Mouse (Mus musculus) midbrain, embryonic 15.5 days (tissue): ENCODE data around the gene Cars. TPM values are rescaled to one million over a fixed set of nuclear protein-coding genes. Genes with fewer than 3 reads are reported as not detected.

Source experiments
- ATAC-seq: fragments of 200-750 bp; cut with Nextera tagmentation; replicated peaks from 2 replicates; pipeline ENCODE4 v1.8.0; 2017; ENCODE audit warnings: moderate TSS enrichment
- H3K27ac ChIP-seq: fragments of 300-500 bp; sonication (generic); 2 replicates; pipeline ENCODE4 v1.5.1; 2015; ENCODE audit warnings: mild to moderate bottlenecking, inconsistent platforms
- H3K27me3 ChIP-seq: fragments of 300-500 bp; sonication (generic); replicated peaks from 2 replicates; pipeline ENCODE4 v1.6.1; 2015; ENCODE audit warnings: inconsistent platforms
- H3K36me3 ChIP-seq: fragments of 300-500 bp; sonication (generic); replicated peaks from 2 replicates; pipeline ENCODE4 v1.6.1; 2015; ENCODE audit warnings: inconsistent platforms
- H3K4me1 ChIP-seq: fragments of 300-500 bp; sonication (generic); 2 replicates; pipeline ENCODE4 v1.6.1; 2015; ENCODE audit warnings: inconsistent platforms
- H3K4me2 ChIP-seq: fragments of 300-500 bp; sonication (generic); 2 replicates; pipeline ENCODE4 v1.6.1; 2015; ENCODE audit warnings: inconsistent platforms, mild to moderate bottlenecking, moderate library complexity
- H3K4me3 ChIP-seq: fragments of 300-500 bp; sonication (generic); 2 replicates; pipeline ENCODE4 v1.5.1; 2015; ENCODE audit warnings: mild to moderate bottlenecking, inconsistent platforms
- H3K9ac ChIP-seq: fragments of 300-500 bp; sonication (generic); 2 replicates; pipeline ENCODE4 v1.6.1; 2015; ENCODE audit warnings: mild to moderate bottlenecking, inconsistent platforms
- H3K9me3 ChIP-seq: fragments of 300-500 bp; sonication (generic); 2 replicates; pipeline ENCODE4 v1.6.1; 2016; ENCODE audit warnings: inconsistent platforms
- WGBS: fragments of 180-500 bp; shearing (Covaris S2); methylation state at CpG from one replicate; pipeline ENCODE4 v1.1.7; 2015; ENCODE audit warnings: mixed read lengths; 5-methylcytosine and 5-hydroxymethylcytosine counted together
- polyA plus RNA-seq: library from polyadenylated mRNA; unstranded; fragments of >200 nt; fragmentation: Nextera tagmentation; extraction: Ambion mirVana; gene quantifications from 2 replicates; pipeline ENCODE4 v1.2.1, GENCODE M21; 2015

Gene Cars
- polyA plus RNA-seq, 1 experiment from 2014 or later = 74.1 TPM

DNA sequence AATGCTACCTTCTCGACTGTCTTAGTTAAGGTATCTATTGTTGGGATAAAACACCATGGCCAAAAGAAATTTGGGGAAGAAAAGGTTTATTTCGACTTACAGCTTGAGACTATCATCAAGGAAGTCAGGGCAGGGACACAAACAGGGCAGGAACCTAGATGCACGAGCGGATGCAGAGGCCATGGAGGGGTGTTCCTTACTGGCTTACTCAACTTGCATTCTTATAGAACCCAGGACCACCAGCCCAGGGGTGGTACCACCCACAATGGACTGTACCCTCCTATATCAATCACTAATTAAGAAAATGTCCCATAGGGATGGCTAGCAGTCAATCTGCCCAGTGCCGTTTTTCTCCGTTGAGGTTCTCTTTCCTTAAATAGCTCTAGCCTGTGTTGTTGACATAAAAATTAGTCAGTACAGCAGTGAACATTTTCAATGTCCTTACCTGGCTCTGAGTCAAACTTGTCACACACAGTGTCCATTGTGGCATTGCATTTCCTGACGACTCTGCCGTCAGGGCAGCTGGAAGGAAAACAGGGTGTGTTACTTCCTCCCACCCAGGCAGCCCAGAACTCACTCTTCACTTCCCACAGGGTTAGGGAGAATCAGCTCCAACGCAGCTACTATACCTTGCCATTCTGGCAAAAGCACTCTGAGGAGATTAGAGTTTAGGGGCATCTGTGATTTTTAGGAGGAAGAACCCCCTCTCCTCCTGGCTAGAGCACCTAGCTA is 14.7 kb upstream of the Cars start:
- no peaks in the 10 kb centered on the region for H3K4me1 ChIP-seq
- H3K9ac ChIP-seq = no peak overlapping the region
- H3K36me3 ChIP-seq = no peaks in the 10 kb centered on the region
- no peak for ATAC-seq
- no peak overlapping the region for H3K4me2 ChIP-seq
- H3K27ac ChIP-seq = no peak overlapping the region
- 68% methylated on average over 9 of the region's 9 CpGs for WGBS
- no peaks in the 10 kb centered on the region for H3K9me3 ChIP-seq
- H3K27me3 ChIP-seq = no peaks in the 10 kb centered on the region
- no peak overlapping the region for H3K4me3 ChIP-seq

DNA sequence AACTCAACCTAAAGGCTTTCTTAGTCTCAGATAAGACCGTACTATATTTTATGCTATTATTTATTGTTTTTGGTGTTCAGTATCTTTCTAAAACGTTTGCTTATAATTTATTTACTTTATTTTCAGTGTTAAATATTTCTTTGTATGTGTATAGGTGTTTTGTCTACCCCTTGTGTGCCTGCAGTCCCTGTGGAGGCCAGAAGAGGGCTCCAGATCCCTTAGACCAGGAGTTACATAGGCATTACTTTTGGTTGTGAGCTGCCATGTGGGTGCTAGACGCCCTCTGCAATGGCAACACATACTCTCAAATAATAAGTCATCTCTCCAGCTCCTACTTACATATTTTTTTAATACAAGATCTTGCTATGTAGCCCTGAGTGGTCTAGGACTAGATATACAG is 12.3 kb upstream of the Cars start:
- H3K9ac ChIP-seq = no peak overlapping the region
- H3K27me3 ChIP-seq = no peaks in the 10 kb centered on the region
- no peaks in the 10 kb centered on the region for H3K36me3 ChIP-seq
- no peak overlapping the region for H3K27ac ChIP-seq
- WGBS = 58% methylated on average over 3 of the region's 3 CpGs
- H3K4me2 ChIP-seq = no peak overlapping the region
- H3K9me3 ChIP-seq = no peaks in the 10 kb centered on the region
- H3K4me1 ChIP-seq = no peaks in the 10 kb centered on the region
- no peak overlapping the region for H3K4me3 ChIP-seq
- no peak for ATAC-seq

DNA sequence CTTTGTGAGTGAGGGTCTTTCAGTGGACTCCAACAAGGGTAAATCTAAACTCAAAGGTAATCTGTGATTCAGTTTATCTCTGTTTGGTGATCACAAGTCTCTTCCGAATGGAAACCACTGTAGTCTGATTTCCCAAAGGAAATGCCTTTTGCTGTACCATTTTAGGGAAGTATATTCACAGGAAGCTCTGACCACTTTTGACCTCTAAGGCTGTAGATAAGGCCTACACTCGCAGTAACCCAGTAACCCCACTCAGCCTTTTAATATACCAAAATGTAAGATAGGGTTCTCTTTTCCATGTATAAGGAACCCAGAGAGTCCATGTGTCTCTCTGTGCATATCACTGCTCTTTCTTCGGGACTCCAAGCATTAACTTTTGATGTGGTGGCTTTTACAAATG is 5.4 kb upstream of the Cars start:
- Histone ChIP-seq H3K9me3 (no peaks in the 10 kb centered on the region), H3K4me1 (peaks cover 5% of the 10 kb centered on the region; the same call in 1 of the 2 replicates), H3K4me3 (no peak overlapping the region), H3K27me3 (no peaks in the 10 kb centered on the region), H3K4me2 (no peak overlapping the region), H3K9ac (no peak overlapping the region), H3K36me3 (no peaks in the 10 kb centered on the region), H3K27ac (no peak overlapping the region)
- no peak for ATAC-seq
- WGBS = 90% methylated on average over 3 of the region's 3 CpGs

DNA sequence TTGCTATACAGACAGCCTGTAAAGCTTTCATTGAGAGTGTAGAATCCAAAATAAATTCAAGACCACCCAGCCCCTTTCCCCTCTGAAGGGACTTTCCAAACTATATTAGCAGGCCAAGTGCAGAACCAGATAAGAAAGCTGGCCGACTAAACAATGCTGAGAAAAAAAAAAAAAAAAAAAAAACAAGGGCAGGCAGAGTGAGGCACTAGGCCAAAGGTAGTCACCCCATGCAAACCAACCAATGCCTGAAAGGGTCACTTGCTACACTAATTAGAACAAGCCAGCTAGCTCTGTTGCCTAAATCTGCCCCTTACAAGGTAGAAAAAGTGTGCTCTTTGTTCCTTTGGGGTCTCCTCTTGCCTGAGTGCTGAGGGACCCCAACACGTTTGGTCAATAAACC is 5.0 kb upstream of the Cars start:
- WGBS = 85% methylated on average over 2 of the region's 2 CpGs
- no peak overlapping the region for H3K4me3 ChIP-seq
- no peaks in the 10 kb centered on the region for H3K9me3 ChIP-seq
- no peaks in the 10 kb centered on the region for H3K27me3 ChIP-seq
- H3K27ac ChIP-seq = no peak overlapping the region
- H3K9ac ChIP-seq = no peak overlapping the region
- no peak overlapping the region for H3K4me2 ChIP-seq
- H3K36me3 ChIP-seq = no peaks in the 10 kb centered on the region
- H3K4me1 ChIP-seq = peaks cover 6% of the 10 kb centered on the region; the same call in 1 of the 2 replicates
- ATAC-seq = no peak

DNA sequence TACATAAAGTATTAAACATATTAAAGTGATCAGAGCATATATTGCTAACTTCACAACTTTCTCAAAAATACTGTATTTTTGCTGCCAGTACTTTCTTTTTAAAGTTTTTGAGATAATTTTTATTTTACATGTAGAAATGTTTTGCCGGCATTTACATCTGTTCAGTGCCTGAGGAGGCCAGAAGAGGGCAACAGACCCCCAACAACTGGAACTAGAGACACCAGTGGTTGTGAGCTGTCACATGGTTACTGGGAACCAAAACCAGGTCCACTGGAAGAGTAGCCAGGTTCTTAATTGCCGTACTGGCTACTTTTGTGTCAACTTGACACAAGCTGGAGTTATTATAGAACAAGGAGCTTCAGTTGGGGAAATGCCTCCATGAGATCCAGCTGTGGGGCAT is 1.8 kb upstream of the Cars start:
- WGBS = 80% methylated on average over 2 of the region's 2 CpGs
- no peak overlapping the region for H3K4me2 ChIP-seq
- peaks cover 21% of the 10 kb centered on the region for H3K4me1 ChIP-seq
- no peaks in the 10 kb centered on the region for H3K9me3 ChIP-seq
- H3K27ac ChIP-seq = no peak overlapping the region
- ATAC-seq = no peak
- H3K36me3 ChIP-seq = no peaks in the 10 kb centered on the region
- H3K27me3 ChIP-seq = no peaks in the 10 kb centered on the region
- no peak overlapping the region for H3K9ac ChIP-seq
- H3K4me3 ChIP-seq = no peak overlapping the region

DNA sequence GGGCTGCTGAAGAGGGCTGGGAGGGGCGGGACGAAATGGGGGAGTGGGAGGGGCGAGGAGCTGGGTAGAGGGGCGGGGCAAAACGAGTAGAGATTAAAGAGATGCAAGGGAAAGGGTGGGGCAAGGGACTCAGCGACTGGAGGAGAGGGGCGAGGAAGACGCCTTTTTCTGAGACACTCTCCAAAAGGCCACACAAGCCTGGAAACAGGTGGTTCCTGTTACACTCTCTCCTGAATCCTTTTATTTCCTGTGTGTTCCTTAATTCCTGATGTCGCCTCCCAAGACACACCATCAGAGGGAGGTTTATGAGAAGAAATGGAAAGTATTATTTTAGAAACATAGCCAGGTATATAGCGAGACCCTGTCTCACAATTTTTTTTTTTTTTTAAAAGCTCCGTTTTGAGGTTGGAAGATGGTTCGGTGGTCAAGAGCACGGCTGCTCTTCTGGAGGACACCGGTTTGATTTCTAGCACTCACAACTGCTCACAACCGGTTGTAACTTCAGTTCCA is 396 bp upstream of the Cars start:
- ATAC-seq = peak; percentile 0; the same call in 1 of the 2 replicates
- Histone ChIP-seq H3K27ac (peak overlapping the region; percentile 80), H3K27me3 (no peaks in the 10 kb centered on the region), H3K9ac (no peak overlapping the region; the same call in 1 of the 2 replicates), H3K36me3 (no peaks in the 10 kb centered on the region; the same call in 1 of the 2 replicates), H3K4me1 (peaks cover 21% of the 10 kb centered on the region), H3K4me3 (peak overlapping the region; percentile 95), H3K4me2 (peak overlapping the region; percentile 96), H3K9me3 (no peaks in the 10 kb centered on the region)
- WGBS = 7% methylated on average over 15 of the region's 15 CpGs

DNA sequence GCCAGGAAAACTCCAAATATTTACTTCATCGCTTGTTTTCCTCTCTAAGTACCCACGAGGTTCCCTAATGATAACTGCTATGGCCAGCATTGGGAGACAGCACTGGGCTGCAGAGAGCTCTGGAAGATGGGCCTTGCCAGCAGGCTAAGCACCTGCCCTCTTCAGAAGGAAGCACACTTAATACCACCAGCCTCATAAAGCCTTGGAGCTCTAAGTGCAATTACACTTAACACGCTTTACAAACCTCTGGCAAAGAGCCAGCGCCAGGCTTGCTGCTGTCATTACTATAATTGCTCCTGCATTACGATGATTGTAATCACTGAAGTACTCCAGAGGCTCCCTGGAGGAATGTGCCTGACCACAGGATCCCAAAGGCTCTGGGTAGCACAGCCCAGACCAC is 5.0 kb downstream of the Cars start:
- no peaks in the 10 kb centered on the region for H3K9me3 ChIP-seq
- H3K4me3 ChIP-seq = no peak overlapping the region
- H3K36me3 ChIP-seq = no peaks in the 10 kb centered on the region; the same call in 1 of the 2 replicates
- H3K27ac ChIP-seq = no peak overlapping the region
- H3K9ac ChIP-seq = no peak overlapping the region
- 76% methylated on average over 5 of the region's 5 CpGs for WGBS
- peaks cover 15% of the 10 kb centered on the region for H3K4me1 ChIP-seq
- ATAC-seq = no peak
- no peaks in the 10 kb centered on the region for H3K27me3 ChIP-seq
- no peak overlapping the region for H3K4me2 ChIP-seq

DNA sequence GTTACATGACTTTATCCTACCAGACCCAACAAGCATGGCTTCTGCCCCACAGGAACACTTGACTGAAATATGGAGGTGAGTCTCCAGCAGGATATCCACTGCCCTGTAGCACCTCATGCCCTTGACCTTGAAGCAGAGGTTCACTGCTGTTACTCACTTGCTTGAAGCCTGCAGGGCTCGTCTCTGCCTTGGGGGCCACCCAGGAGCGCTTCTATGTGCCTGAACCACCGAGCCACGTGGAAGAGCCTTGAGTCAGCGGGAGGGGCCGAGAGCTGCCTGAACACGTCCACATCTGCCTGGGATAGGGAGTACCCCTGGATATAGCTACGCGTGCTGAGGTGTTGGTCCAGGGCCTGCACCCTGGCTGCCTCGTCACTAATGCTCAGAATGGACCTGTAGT is 7.6 kb downstream of the Cars start:
- WGBS = 95% methylated on average over 10 of the region's 10 CpGs
- Histone ChIP-seq H3K27ac (no peak overlapping the region), H3K4me3 (no peak overlapping the region), H3K36me3 (peaks cover 6% of the 10 kb centered on the region), H3K27me3 (no peaks in the 10 kb centered on the region), H3K9me3 (no peaks in the 10 kb centered on the region), H3K9ac (no peak overlapping the region), H3K4me2 (no peak overlapping the region), H3K4me1 (no peaks in the 10 kb centered on the region)
- ATAC-seq = no peak

DNA sequence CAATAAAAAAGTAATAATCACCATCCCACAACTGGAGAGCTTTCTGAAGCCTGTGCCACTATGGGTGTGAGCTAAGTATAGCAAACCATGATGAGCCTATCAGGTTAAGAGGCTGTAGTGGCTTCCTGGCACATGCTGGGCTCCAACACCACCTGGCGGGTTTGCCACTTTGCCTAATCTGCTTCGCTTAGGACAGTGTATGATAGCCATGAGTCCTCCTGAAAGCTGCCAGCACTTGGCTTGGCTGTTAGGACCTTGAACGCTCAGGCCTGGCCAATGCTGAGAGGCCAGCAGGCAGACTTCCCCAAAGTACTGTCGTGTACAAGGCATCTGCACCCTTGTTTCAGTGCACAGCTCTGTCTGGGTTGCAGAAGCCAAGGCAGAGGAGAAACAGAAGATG is 11.9 kb downstream of the Cars start:
- 89% methylated on average over 4 of the region's 4 CpGs for WGBS
- H3K9me3 ChIP-seq = no peaks in the 10 kb centered on the region

DNA sequence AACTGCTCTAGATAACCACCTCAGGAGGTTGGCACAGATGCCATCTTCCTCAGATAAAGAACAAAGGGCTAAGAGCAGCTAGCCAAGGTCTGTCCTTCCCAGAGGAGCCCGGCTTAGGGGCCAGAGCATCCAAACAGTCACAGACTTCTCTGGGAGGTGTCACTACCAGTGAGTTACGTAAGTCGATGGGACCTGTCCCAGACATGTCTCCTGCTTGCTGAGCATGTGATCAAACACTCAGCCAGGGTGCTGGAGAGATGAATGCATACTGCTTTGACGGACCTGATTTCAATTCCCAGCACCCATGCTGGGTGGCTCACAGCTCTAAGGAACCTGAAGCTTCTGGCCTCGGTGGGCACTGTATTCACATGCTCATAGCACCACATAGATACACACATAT is 12.3 kb downstream of the Cars start:
- H3K9me3 ChIP-seq = no peaks in the 10 kb centered on the region
- H3K4me3 ChIP-seq = no peak overlapping the region
- no peaks in the 10 kb centered on the region for H3K27me3 ChIP-seq
- H3K27ac ChIP-seq = no peak overlapping the region
- ATAC-seq = no peak
- no peaks in the 10 kb centered on the region for H3K4me1 ChIP-seq
- 91% methylated on average over 5 of the region's 5 CpGs for WGBS
- no peak overlapping the region for H3K9ac ChIP-seq
- no peak overlapping the region for H3K4me2 ChIP-seq
- peaks cover 40% of the 10 kb centered on the region for H3K36me3 ChIP-seq

More for the DNA sequence above, 11.9 kb downstream of the Cars start:
- Histone ChIP-seq H3K9ac (no peak overlapping the region), H3K36me3 (peaks cover 36% of the 10 kb centered on the region), H3K27me3 (no peaks in the 10 kb centered on the region), H3K27ac (no peak overlapping the region), H3K4me3 (no peak overlapping the region), H3K4me2 (no peak overlapping the region), H3K4me1 (no peaks in the 10 kb centered on the region)
- ATAC-seq = no peak

DNA sequence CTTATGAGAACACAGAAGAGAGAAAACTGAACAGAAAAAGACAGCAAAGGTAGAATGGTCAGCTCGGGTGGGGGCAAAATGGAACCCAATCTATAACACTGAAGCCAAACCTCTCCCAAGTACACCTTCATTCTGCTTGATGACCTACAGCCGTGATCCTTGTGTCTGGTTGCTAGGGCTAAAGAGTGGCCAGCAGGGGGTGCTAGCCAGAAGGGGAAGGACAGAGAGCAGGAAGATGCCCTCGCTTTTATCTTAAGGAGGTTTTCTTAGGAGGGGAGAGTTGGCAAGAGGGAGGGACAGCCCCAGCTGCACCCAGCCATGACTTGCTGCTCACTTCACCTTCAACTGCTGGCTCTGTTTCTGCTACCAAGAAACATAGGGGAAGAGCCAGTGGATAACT is 15.9 kb downstream of the Cars start:
- H3K9me3 ChIP-seq = no peaks in the 10 kb centered on the region
- H3K4me1 ChIP-seq = no peaks in the 10 kb centered on the region
- 37% methylated on average over 3 of the region's 3 CpGs for WGBS
- H3K27me3 ChIP-seq = no peaks in the 10 kb centered on the region
- no peak overlapping the region for H3K4me3 ChIP-seq
- no peak overlapping the region for H3K27ac ChIP-seq
- no peak for ATAC-seq
- no peak overlapping the region for H3K9ac ChIP-seq
- H3K4me2 ChIP-seq = no peak overlapping the region
- H3K36me3 ChIP-seq = peaks cover 46% of the 10 kb centered on the region

DNA sequence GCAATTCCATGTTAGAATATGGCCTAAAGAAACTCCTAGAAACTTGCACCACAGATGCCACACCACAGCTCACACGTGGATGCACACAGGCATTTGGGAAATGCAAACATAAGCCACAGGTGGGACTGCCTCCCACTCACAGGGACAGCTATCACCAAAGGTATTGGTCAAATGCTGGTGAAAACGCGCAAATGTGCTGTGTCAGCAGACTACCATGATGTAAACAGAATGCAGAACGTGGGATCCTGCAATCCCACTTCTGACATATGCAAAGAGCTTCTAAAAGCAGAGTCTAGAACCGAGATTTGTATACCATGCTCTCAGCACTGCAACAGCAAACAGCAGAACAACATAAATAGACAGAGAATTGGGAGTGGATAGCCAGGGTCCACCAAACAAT is 16.9 kb downstream of the Cars start:
- Histone ChIP-seq H3K27ac (no peak overlapping the region), H3K4me1 (no peaks in the 10 kb centered on the region), H3K9me3 (no peaks in the 10 kb centered on the region), H3K9ac (no peak overlapping the region), H3K4me2 (no peak overlapping the region), H3K27me3 (no peaks in the 10 kb centered on the region), H3K36me3 (peaks cover 47% of the 10 kb centered on the region), H3K4me3 (no peak overlapping the region)
- ATAC-seq = no peak
- 90% methylated on average over 5 of the region's 5 CpGs for WGBS

DNA sequence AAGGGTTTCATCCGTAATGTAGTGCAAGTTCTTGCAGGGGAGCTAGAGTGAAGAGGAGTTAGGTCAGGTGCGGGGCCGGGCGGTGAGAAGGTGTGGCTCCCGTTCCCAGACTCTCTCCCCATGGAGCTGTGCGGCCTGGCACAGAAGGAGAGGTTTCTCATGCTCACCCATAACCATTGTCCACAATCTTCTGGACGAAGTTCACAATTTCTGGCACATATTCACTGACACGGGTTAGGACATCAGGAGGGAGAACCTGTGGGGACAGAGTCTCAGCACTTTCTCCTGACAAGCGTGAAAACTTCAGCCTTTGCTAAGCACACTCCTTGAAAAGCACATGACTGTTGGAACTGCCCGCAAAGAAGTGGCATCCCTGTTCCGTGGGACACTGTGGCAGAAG is 24.1 kb downstream of the Cars start:
- no peak for ATAC-seq
- peaks cover 60% of the 10 kb centered on the region; the same call in 1 of the 2 replicates for H3K36me3 ChIP-seq

More for the DNA sequence above, 24.1 kb downstream of the Cars start:
- Histone ChIP-seq H3K27ac (no peak overlapping the region), H3K4me2 (no peak overlapping the region), H3K27me3 (no peaks in the 10 kb centered on the region), H3K9me3 (no peaks in the 10 kb centered on the region), H3K4me1 (no peaks in the 10 kb centered on the region), H3K4me3 (no peak overlapping the region), H3K9ac (no peak overlapping the region)
- 95% methylated on average over 11 of the region's 11 CpGs for WGBS
